Mouse (Mus musculus): ENCODE data around the gene Adgrg2.

GRCm38 (mm10) chrX:160423737-160424136 lies 33.2 kb downstream of the Adgrg2 start:
- no peak for TF ChIP-seq CTCF (IDR thresholded peaks at IDR 0.05; ENCODE audit: borderline replicate concordance, insufficient read depth, low read depth, low read length)
- no peak for TF ChIP-seq POLR2A (IDR thresholded peaks at IDR 0.05; ENCODE audit: borderline replicate concordance, insufficient read depth, low read length)

Measured in cerebellum, adult 2 months (tissue).